Mouse (Mus musculus) liver, embryonic 14.5 days (tissue): Measurements from ENCODE around the gene Patj. TPM values are rescaled to one million over a fixed set of nuclear protein-coding genes. Genes with fewer than 3 reads are reported as not detected.
"Not testable (repeated sequence)": the region's sequence is repeated elsewhere in the genome, so short reads cannot be mapped to it uniquely, and the experiment has no call there.

Experiments used
- ATAC-seq: fragments of 200-750 bp; cut with Nextera tagmentation; 2 replicates; pipeline ENCODE4 v1.8.0; 2017; ENCODE audit warnings: moderate number of reproducible peaks, mild to moderate bottlenecking, moderate library complexity; ENCODE audit not compliant: insufficient read depth
- DNase-seq, 3 experiments: peaks; one replicate each; pipeline ENCODE4 v3.0.0-alpha.2; 2012 to 2013; ENCODE audit warnings: low read depth in 3 of 3, low spot score in 3 of 3
- H3K27ac ChIP-seq: fragments of 300-500 bp; sonication (generic); 2 replicates; pipeline ENCODE4 v1.5.1; 2014; ENCODE audit warnings: moderate library complexity, mild to moderate bottlenecking, control low read depth, inconsistent platforms
- H3K27me3 ChIP-seq: fragments of 300-500 bp; sonication (generic); 2 replicates; pipeline ENCODE4 v1.6.1; 2014; ENCODE audit warnings: mild to moderate bottlenecking, low read length, moderate library complexity; ENCODE audit not compliant: control insufficient read depth, insufficient read depth
- H3K36me3 ChIP-seq: fragments of 300-500 bp; sonication (generic); replicated peaks from 2 replicates; pipeline ENCODE4 v1.6.1; 2014; ENCODE audit warnings: low read depth; ENCODE audit not compliant: control insufficient read depth, insufficient read depth
- H3K4me1 ChIP-seq, 2 experiments: fragments of 200-500 bp in 1 of 2; fragments of 300-500 bp in 1 of 2; sonication (generic) in 1 of 2; replicated peaks; 2 replicates each; pipeline ENCODE4 v1.6.1; 2012 to 2014; ENCODE audit warnings: antibody characterized with exemption in 1 of 2, inconsistent platforms in 1 of 2, low read length in 1 of 2; ENCODE audit not compliant: control insufficient read depth in 2 of 2, insufficient read depth in 2 of 2
- H3K4me2 ChIP-seq: fragments of 300-500 bp; sonication (generic); 2 replicates; pipeline ENCODE4 v1.6.1; 2014; ENCODE audit warnings: low read depth, mild to moderate bottlenecking, control low read depth, moderate library complexity
- H3K4me3 ChIP-seq, 2 experiments: fragments of 200-500 bp in 1 of 2; fragments of 300-500 bp in 1 of 2; sonication (generic) in 1 of 2; 2 replicates each; pipeline ENCODE4 v1.5.1; 2012 to 2014; ENCODE audit warnings: low read depth in 2 of 2, low read length in 2 of 2, mild to moderate bottlenecking in 2 of 2, control low read depth in 1 of 2, inconsistent platforms in 1 of 2, moderate library complexity in 1 of 2; ENCODE audit not compliant: insufficient read depth in 1 of 2
- H3K9ac ChIP-seq: fragments of 300-500 bp; sonication (generic); replicated peaks from 2 replicates; pipeline ENCODE4 v1.6.1; 2014; ENCODE audit warnings: mild to moderate bottlenecking, control low read depth, moderate library complexity
- H3K9me3 ChIP-seq: fragments of 300-500 bp; sonication (generic); 2 replicates; pipeline ENCODE4 v1.6.1; 2016; ENCODE audit warnings: low read length, mixed read lengths; ENCODE audit not compliant: control insufficient read depth
- CTCF ChIP-seq: IDR thresholded peaks from 2 replicates; pipeline ENCODE4 v1.5.1; 2016; ENCODE audit warnings: antibody characterized with exemption, low read depth, control low read depth
- EP300 ChIP-seq: IDR thresholded peaks from 2 replicates; pipeline ENCODE4 v1.6.1; 2016; ENCODE audit warnings: antibody characterized with exemption, low read depth
- WGBS: fragments of 180-500 bp; shearing (Covaris S2); extraction: QIAGEN DNeasy Blood & Tissue Kit; methylation state at CpG from one replicate; pipeline ENCODE4 v1.1.7; 2014; ENCODE audit not compliant: insufficient replicate concordance; 5-methylcytosine and 5-hydroxymethylcytosine counted together
- polyA plus RNA-seq, 2 experiments: library from polyadenylated mRNA; depleted of rRNA in 1 of 2; stranded (reverse) in 1 of 2; unstranded in 1 of 2; fragments of >200 nt; fragmentation: Nextera tagmentation in 1 of 2; extraction: Ambion mirVana in 1 of 2; gene quantifications; 2 replicates each; pipeline versions ENCODE4 v1.2.1 to v1.2.3; 2012 to 2014

The Patj gene
- polyA plus RNA-seq, 2 experiments: 1.1 to 1.6 TPM

DNA sequence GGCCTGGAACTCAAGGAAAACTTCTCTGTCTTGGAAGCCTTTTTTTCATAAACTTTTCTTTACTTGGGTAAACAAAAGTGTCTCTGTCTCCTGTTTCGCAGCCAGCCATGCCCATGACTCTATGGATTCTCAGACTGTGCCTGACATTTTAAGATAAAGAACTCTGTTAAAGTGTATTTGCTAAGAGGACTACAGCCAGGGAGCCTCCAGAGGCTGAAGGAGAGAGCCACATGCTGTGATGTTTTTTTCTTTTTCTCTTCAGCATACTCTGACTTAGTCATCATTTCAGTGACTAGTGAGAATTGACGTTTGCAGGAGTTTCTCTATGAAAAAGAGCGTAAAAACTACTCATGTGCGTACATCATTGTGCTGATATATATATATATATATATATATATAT lies 7.9 kb downstream of the Patj start:
- DNase-seq: no peak
- 57% methylated on average over 4 of the region's 4 CpGs for WGBS
- Histone ChIP-seq H3K9me3 (no peaks in the 10 kb centered on the region), H3K27me3 (no peaks in the 10 kb centered on the region), H3K4me1 (no peaks in the 10 kb centered on the region), H3K9ac (no peak overlapping the region), H3K27ac (no peak overlapping the region), H3K4me3 (no peak overlapping the region), H3K36me3 (no peaks in the 10 kb centered on the region), H3K4me2 (no peak overlapping the region)
- no peak for ATAC-seq
- TF ChIP-seq CTCF (no peak), EP300 (no peak)

DNA sequence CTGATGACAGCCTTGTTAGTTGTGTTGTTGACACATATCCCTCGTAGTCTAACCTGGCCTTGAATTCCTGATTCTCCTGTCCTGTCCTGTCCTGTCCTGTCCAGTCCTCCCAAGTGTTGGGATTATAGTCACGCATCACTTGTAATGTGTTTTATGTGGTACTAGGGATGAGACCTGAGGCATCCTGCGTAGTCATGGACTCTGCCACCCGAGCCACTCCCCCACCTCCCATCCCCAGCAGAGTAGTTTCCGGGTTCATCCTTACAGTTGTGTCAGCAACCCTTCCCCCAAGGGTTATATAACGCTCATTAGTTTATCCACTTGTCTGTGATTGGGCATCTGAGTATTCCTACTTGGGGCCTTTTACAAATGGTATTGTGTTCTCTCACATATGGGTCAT lies 8.8 kb downstream of the Patj start:
- no peaks in the 10 kb centered on the region for H3K4me1 ChIP-seq
- no peaks in the 10 kb centered on the region for H3K36me3 ChIP-seq
- TF ChIP-seq EP300 (no peak), CTCF (no peak)
- no peak overlapping the region for H3K27ac ChIP-seq
- no peak overlapping the region for H3K4me2 ChIP-seq
- 69% methylated on average over 6 of the region's 6 CpGs for WGBS
- ATAC-seq (no peak), DNase-seq (no peak)
- no peak overlapping the region for H3K4me3 ChIP-seq
- H3K9ac ChIP-seq: no peak overlapping the region
- H3K27me3 ChIP-seq: no peaks in the 10 kb centered on the region
- no peaks in the 10 kb centered on the region for H3K9me3 ChIP-seq

DNA sequence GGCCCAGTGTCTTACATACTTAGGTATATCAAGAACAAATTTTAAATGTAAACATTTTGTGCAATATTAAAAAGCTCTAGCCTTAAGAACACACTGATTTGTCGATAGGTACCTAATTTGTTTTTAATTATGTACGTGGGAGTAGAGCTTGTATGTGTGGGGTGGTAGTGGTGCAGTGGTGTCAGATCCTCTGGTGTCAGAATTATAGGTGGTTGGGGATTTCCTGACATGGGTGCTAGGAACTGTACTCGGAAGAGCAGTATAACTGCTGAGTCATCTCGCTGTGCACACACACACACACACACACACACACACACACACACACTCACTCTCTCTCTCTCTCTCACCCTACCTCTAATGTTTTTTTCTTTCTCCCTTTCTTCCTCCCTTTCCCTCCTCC lies 12.9 kb downstream of the Patj start:
- no peaks in the 10 kb centered on the region for H3K9me3 ChIP-seq
- H3K27ac ChIP-seq: no peak overlapping the region
- no peak overlapping the region for H3K9ac ChIP-seq
- no peaks in the 10 kb centered on the region for H3K36me3 ChIP-seq
- 60% methylated on average over 4 of the region's 4 CpGs for WGBS
- ATAC-seq (no peak), DNase-seq (no peak)
- no peak overlapping the region for H3K4me2 ChIP-seq
- TF ChIP-seq CTCF (no peak), EP300 (no peak)
- H3K27me3 ChIP-seq: no peaks in the 10 kb centered on the region
- no peak overlapping the region for H3K4me3 ChIP-seq
- no peaks in the 10 kb centered on the region for H3K4me1 ChIP-seq

DNA sequence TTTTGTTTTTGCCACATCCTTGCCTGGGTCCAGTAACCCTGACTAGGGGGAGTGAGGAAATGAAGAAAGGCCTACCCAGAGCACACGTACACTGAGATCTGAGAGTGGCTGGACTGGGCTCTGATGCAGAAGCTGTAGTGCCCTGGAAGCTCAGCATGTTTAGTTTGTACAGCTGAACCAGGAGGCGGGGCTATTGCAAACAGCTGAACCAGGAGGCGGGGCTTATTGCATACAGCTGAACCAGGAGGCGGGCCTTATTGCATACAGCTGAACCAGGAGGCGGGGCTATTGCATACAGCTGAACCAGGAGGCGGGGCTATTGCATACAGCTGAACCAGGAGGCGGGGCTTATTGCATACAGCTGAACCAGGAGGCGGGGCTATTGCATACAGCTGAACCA lies 19.6 kb downstream of the Patj start:
- not testable (repeated sequence) for DNase-seq, ATAC-seq, H3K27ac ChIP-seq, H3K36me3 ChIP-seq, H3K9ac ChIP-seq, H3K4me3 ChIP-seq, H3K4me2 ChIP-seq, H3K27me3 ChIP-seq, H3K9me3 ChIP-seq, H3K4me1 ChIP-seq
- 74% methylated on average over 8 of the region's 8 CpGs for WGBS

DNA sequence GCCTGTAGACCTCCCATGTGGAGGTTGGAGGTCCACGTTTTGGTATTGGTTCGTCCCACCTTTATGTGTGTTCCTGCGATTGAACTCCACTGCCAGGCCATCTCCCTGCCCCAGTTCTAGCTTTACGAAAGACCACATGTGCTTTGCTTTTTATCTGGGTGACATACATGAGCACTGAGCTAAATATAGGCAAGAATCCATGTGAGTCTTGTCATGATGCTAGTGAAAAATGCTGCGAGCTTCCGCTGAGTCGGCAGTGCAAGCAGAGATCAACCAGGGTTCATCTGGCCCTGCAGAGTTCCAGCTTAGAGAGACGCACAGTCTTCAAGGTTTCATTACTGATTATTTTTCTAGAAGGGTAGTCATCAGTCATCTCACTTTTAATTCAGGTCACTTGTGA lies 32.8 kb downstream of the Patj start:
- Histone ChIP-seq H3K9ac (no peak overlapping the region), H3K27me3 (no peaks in the 10 kb centered on the region), H3K36me3 (no peaks in the 10 kb centered on the region), H3K4me1 (no peaks in the 10 kb centered on the region), H3K27ac (no peak overlapping the region), H3K4me3 (no peak overlapping the region), H3K4me2 (no peak overlapping the region), H3K9me3 (no peaks in the 10 kb centered on the region)
- TF ChIP-seq CTCF: no peak
- no peak for TF ChIP-seq EP300
- ATAC-seq: no peak
- no peak for DNase-seq
- WGBS: 72% methylated on average over 8 of the region's 8 CpGs
